Mouse (Mus musculus) neural tube, embryonic 11.5 days (tissue): ENCODE measurements around the gene Plk5. TPM values are rescaled to one million over a fixed set of nuclear protein-coding genes. Genes with fewer than 3 reads are reported as not detected.
A peak's percentile ranks its signal among the peaks of the same experiment; 100 is the strongest.

Source experiments
- ATAC-seq: fragments of 200-750 bp; cut with Nextera tagmentation; 2 replicates; pipeline ENCODE4 v1.8.0; 2017; ENCODE audit warnings: moderate number of reproducible peaks, mild to moderate bottlenecking, moderate TSS enrichment, moderate library complexity; ENCODE audit not compliant: insufficient read depth, low FRiP score, low TSS enrichment
- DNase-seq: peaks from one replicate; pipeline ENCODE4 v3.0.0-alpha.2; 2015; ENCODE audit warnings: low spot score
- H3K27ac ChIP-seq: fragments of 300-500 bp; sonication (generic); 2 replicates; pipeline ENCODE4 v1.5.1; 2014; ENCODE audit warnings: low read depth, mild to moderate bottlenecking, low read length
- H3K27me3 ChIP-seq: fragments of 300-500 bp; sonication (generic); 2 replicates; pipeline ENCODE4 v1.6.1; 2014; ENCODE audit warnings: mild to moderate bottlenecking, low read length, mixed read lengths; ENCODE audit not compliant: control insufficient read depth, insufficient read depth
- H3K36me3 ChIP-seq: fragments of 300-500 bp; sonication (generic); 2 replicates; pipeline ENCODE4 v1.6.1; 2014; ENCODE audit warnings: mild to moderate bottlenecking, low read length, moderate library complexity, mixed read lengths; ENCODE audit not compliant: control insufficient read depth, insufficient read depth
- H3K4me1 ChIP-seq: fragments of 300-500 bp; sonication (generic); 2 replicates; pipeline ENCODE4 v1.6.1; 2014; ENCODE audit warnings: low read length, mixed read lengths; ENCODE audit not compliant: control insufficient read depth, insufficient read depth
- H3K4me2 ChIP-seq: fragments of 300-500 bp; sonication (generic); 2 replicates; pipeline ENCODE4 v1.6.1; 2014; ENCODE audit warnings: low read depth, mild to moderate bottlenecking, moderate library complexity
- H3K4me3 ChIP-seq: fragments of 300-500 bp; sonication (generic); 2 replicates; pipeline ENCODE4 v1.5.1; 2014; ENCODE audit warnings: low read depth, low read length
- H3K9ac ChIP-seq: fragments of 300-500 bp; sonication (generic); 2 replicates; pipeline ENCODE4 v1.6.1; 2014; ENCODE audit warnings: mild to moderate bottlenecking, low read length
- H3K9me3 ChIP-seq: fragments of 300-500 bp; sonication (generic); 2 replicates; pipeline ENCODE4 v1.6.1; 2016; ENCODE audit warnings: low read length; ENCODE audit not compliant: control insufficient read depth
- WGBS: fragments of 180-500 bp; shearing (Covaris S2); extraction: QIAGEN DNeasy Blood & Tissue Kit; methylation state at CpG from one replicate; pipeline ENCODE4 v1.1.7; 2014; 5-methylcytosine and 5-hydroxymethylcytosine counted together
- polyA plus RNA-seq: library from polyadenylated mRNA; unstranded; fragments of >200 nt; fragmentation: Nextera tagmentation; extraction: Ambion mirVana; gene quantifications from 2 replicates; pipeline ENCODE4 v1.2.1, GENCODE M21; 2014

Plk5 gene
- polyA plus RNA-seq, 1 experiment from 2014 or later = 0.17 TPM

- Histone ChIP-seq H3K36me3 (peaks cover 25% of the 10 kb centered on the region), H3K4me1 (peaks cover 24% of the 10 kb centered on the region), H3K4me2 (peak overlapping the region; percentile 64), H3K9ac (peak overlapping the region; percentile 93), H3K27ac (no peak overlapping the region; the same call in 1 of the 2 replicates), H3K27me3 (no peaks in the 10 kb centered on the region), H3K9me3 (no peaks in the 10 kb centered on the region), H3K4me3 (peak overlapping the region; percentile 73)
- DNase-seq (no peak), ATAC-seq (no peak)
- WGBS = 58% methylated on average over 8 of the region's 8 CpGs
Measured at GRCm38 (mm10) chr10:80397524-80398173, 41.4 kb downstream of the Plk5 start.

GRCm38 (mm10) chr10:80398174-80398535 is 41.9 kb downstream of the Plk5 start:
- ATAC-seq = no peak
- peaks cover 24% of the 10 kb centered on the region for H3K4me1 ChIP-seq
- WGBS = 4% methylated on average over 1 of the region's 1 CpGs
- H3K4me2 ChIP-seq = peak overlapping the region; percentile 64
- peak overlapping the region; percentile 73 for H3K4me3 ChIP-seq
- peak overlapping the region; percentile 98 for H3K27ac ChIP-seq
- no peaks in the 10 kb centered on the region for H3K27me3 ChIP-seq
- peak overlapping the region; percentile 93 for H3K9ac ChIP-seq
- no peak for DNase-seq
- H3K36me3 ChIP-seq = peaks cover 22% of the 10 kb centered on the region
- H3K9me3 ChIP-seq = no peaks in the 10 kb centered on the region

DNA sequence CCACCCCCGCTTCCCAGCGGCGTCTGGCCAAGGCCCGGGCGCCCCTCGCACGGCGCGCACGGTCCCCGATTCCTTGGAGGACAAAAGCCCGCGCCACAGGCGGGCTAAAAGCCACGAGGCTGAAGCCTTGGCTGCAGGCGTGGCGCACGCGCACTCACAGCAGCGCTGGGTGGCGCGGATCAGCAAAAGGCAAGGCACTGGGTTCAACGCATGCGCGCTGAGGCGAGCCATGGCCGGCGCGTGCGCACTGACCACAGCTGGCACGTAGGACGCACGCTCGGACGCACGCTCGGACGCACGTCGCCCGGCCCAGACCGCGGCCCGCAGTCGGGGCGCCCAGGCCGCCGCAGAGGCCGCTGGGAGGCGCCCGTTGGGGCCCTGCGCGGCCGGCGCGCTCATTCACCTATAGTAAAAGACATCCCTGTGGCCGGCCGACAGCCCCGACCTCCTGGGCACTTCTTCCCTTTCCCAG is 42.5 kb downstream of the Plk5 start:
- Histone ChIP-seq H3K4me2 (peak overlapping the region; percentile 64), H3K27ac (peak overlapping the region; percentile 98), H3K4me3 (peak overlapping the region; percentile 73), H3K9me3 (no peaks in the 10 kb centered on the region), H3K27me3 (no peaks in the 10 kb centered on the region), H3K36me3 (peaks cover 23% of the 10 kb centered on the region), H3K4me1 (peaks cover 24% of the 10 kb centered on the region), H3K9ac (peak overlapping the region; percentile 93)
- WGBS = under 1% methylated on average over 59 of the region's 59 CpGs
- peak; percentile 100 for DNase-seq
- ATAC-seq = peak; percentile 77

DNA sequence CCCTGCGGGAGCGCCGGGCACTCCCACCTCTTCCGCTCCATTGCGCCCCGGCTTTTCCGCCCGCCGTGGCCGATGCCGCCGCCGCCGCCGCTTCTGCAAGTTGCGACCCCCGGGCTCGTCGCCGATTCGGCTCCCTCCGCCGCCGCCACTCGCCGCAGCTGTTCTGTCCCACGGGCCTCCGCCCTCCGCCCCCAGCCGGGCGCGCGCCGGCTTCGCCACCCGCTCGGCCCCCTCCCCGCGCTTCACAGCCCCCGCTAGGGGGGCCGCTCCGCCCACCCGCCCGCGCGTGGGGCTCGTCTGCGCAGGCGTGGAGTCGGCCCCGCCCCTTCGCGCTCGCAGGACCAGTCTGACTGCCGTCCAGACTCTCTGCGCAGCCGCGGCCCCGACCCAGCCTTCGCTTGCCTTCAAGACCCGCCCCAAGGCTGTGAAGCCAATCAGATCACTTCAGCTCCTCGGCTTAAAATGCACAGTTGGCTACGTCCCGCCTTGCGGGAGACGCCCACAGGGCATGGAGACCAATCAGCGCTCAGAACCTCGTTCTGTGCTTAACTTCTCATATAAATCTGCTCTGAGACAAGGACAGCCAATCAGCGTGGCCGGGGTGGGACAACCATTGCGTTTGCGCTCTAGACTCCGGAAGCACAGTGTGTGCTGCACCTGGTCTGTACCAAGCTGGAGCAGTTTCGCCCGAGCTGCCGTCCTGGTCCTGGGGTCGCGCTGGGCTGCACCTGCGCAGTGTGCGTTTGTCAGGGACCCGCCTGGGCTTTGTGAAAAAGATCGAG is 43.1 kb downstream of the Plk5 start, which contains the start of gene Mbd3:
Mbd3 (minus strand) TSS at position 360 of the 782 bp plus-strand sequence.
- peak within 1 kb of the TSS; percentile 93 for H3K9ac ChIP-seq
- peak within 1 kb of the TSS; percentile 98 for H3K27ac ChIP-seq
- peaks cover 24% of the 10 kb centered on the region for H3K4me1 ChIP-seq
- H3K4me3 ChIP-seq = peak within 1 kb of the TSS; percentile 73
- DNase-seq (peak; percentile 99), ATAC-seq (peak; percentile 95)
- H3K36me3 ChIP-seq = peaks cover 20% of the 10 kb centered on the region
- peak within 1 kb of the TSS; percentile 82 for H3K4me2 ChIP-seq
- under 1% methylated on average over 80 of the region's 82 CpGs for WGBS
- no peaks in the 10 kb centered on the region for H3K27me3 ChIP-seq
- no peaks in the 10 kb centered on the region for H3K9me3 ChIP-seq

DNA sequence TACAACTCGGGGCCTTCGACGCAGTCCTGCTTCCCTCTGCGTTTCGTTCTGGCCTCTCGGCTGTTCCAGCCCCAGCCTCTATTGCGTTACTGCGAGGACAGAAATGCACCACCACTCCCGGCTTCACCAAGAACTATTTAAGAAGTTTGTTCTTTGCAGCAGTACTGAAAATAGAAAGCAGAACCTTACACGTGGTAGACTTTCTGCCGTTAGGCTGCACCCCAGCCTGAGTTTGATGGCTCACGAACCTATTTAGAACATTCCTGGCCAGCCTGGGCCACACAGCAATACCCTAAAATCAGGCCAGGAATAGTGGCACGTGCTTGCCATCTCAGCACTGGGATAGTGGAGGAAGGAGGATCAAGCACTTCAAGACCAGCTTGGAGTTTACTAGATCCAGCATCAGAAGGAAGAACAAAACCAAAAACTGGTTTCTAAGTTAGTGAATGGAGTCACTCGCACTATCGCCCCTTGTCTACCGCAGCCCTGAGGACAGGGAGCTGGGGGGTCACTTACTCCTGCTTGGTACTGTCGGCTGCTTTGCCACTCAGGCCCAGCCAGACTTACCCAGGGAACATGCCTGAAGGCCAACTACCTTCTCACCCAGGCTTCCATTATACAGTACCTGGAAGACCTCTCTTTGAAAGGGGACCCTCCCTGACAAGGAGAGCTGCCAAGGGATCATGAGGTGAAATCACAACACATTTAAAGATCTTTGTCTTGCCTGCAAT is 43.9 kb downstream of the Plk5 start:
- 18% methylated on average over 17 of the region's 17 CpGs for WGBS
- ATAC-seq (no peak), DNase-seq (no peak)
- Histone ChIP-seq H3K9me3 (no peaks in the 10 kb centered on the region), H3K27me3 (no peaks in the 10 kb centered on the region), H3K4me1 (peaks cover 28% of the 10 kb centered on the region), H3K36me3 (peaks cover 17% of the 10 kb centered on the region), H3K27ac (peak overlapping the region; percentile 87), H3K4me2 (peak overlapping the region; percentile 82), H3K4me3 (peak overlapping the region; percentile 73), H3K9ac (peak overlapping the region; percentile 69)

DNA sequence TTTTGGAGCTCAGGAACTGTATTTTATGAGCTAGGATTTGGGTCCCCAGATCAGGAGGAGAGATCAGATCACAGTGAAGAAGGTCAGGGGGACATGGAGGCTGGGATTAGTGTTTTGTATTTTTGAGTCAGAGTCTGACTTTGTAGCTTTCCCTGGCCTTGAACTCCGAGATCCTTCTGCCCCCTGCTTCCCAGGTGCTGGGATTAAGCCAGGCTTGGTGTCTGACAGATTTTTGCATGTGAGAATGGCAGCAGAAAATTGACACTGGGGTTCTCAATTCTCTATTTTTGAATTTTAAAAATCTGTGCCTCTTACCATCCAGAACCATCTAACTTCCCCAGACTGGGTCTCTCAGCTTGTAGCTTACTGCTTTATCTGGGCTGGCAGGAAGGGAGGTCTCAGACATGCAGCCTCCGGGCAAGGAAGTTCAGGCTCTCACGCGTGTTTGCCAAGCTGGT is 44.5 kb downstream of the Plk5 start:
- Histone ChIP-seq H3K36me3 (peaks cover 15% of the 10 kb centered on the region), H3K4me1 (peaks cover 32% of the 10 kb centered on the region), H3K9me3 (no peaks in the 10 kb centered on the region), H3K27me3 (no peaks in the 10 kb centered on the region), H3K27ac (peak overlapping the region; percentile 87; the same call in 1 of the 2 replicates), H3K9ac (peak overlapping the region; percentile 69), H3K4me2 (peak overlapping the region; percentile 82), H3K4me3 (no peak overlapping the region)
- ATAC-seq (no peak), DNase-seq (no peak)
- 85% methylated on average over 4 of the region's 4 CpGs for WGBS

GRCm38 (mm10) chr10:80403044-80403692 is 46.9 kb downstream of the Plk5 start:
- Histone ChIP-seq H3K4me1 (peaks cover 24% of the 10 kb centered on the region), H3K9me3 (no peaks in the 10 kb centered on the region), H3K27ac (no peak overlapping the region), H3K4me3 (no peak overlapping the region), H3K36me3 (peaks cover 13% of the 10 kb centered on the region), H3K27me3 (no peaks in the 10 kb centered on the region), H3K9ac (no peak overlapping the region), H3K4me2 (no peak overlapping the region)
- no peak for DNase-seq
- 99% methylated on average over 4 of the region's 4 CpGs for WGBS
- no peak for ATAC-seq
